Mouse (Mus musculus) heart, postnatal 0 days (tissue): Measurements from ENCODE around the gene Ston1. TPM values are rescaled to one million over a fixed set of nuclear protein-coding genes. Genes with fewer than 3 reads are reported as not detected.

Experiments
- ATAC-seq: fragments of 200-750 bp; cut with Nextera tagmentation; 2 replicates; pipeline ENCODE4 v1.8.0; 2017; ENCODE audit warnings: low read depth, moderate number of reproducible peaks, moderate library complexity; ENCODE audit not compliant: insufficient read depth
- DNase-seq: peaks from one replicate; pipeline ENCODE4 v3.0.0-alpha.2; 2016; ENCODE audit warnings: low spot score
- H3K27ac ChIP-seq: fragments of 300-500 bp; sonication (generic); 2 replicates; pipeline ENCODE4 v1.5.1; 2014; ENCODE audit warnings: low read depth, mild to moderate bottlenecking
- H3K27me3 ChIP-seq: fragments of 300-500 bp; sonication (generic); 2 replicates; pipeline ENCODE4 v1.6.1; 2014; ENCODE audit warnings: low read length, mixed read lengths; ENCODE audit not compliant: control insufficient read depth, insufficient read depth
- H3K36me3 ChIP-seq: fragments of 300-500 bp; sonication (generic); replicated peaks from 2 replicates; pipeline ENCODE4 v1.6.1; 2014; ENCODE audit warnings: low read length, mixed read lengths; ENCODE audit not compliant: control insufficient read depth, insufficient read depth
- H3K4me1 ChIP-seq: fragments of 300-500 bp; sonication (generic); 2 replicates; pipeline ENCODE4 v1.6.1; 2014; ENCODE audit warnings: antibody characterized with exemption; ENCODE audit not compliant: control insufficient read depth, insufficient read depth
- H3K4me2 ChIP-seq: fragments of 300-500 bp; sonication (generic); 2 replicates; pipeline ENCODE4 v1.6.1; 2014; ENCODE audit warnings: low read depth, mild to moderate bottlenecking, low read length, moderate library complexity
- H3K4me3 ChIP-seq: fragments of 300-500 bp; sonication (generic); 2 replicates; pipeline ENCODE4 v1.5.1; 2014; ENCODE audit warnings: low read depth, low read length
- H3K9ac ChIP-seq: fragments of 300-500 bp; sonication (generic); replicated peaks from 2 replicates; pipeline ENCODE4 v1.6.1; 2014; ENCODE audit warnings: low read depth, low read length, mixed read lengths
- H3K9me3 ChIP-seq: fragments of 300-500 bp; sonication (generic); replicated peaks from 2 replicates; pipeline ENCODE4 v1.6.1; 2016; ENCODE audit warnings: low read length; ENCODE audit not compliant: control insufficient read depth
- CTCF ChIP-seq: IDR thresholded peaks from 2 replicates; pipeline ENCODE4 v1.5.1; 2016; ENCODE audit warnings: antibody characterized with exemption, control low read depth, low read depth
- EP300 ChIP-seq: IDR thresholded peaks from 2 replicates; pipeline ENCODE4 v1.6.1; 2016; ENCODE audit warnings: antibody characterized with exemption, low read depth
- WGBS: fragments of 180-500 bp; shearing (Covaris S2); extraction: QIAGEN DNeasy Blood & Tissue Kit; methylation state at CpG from one replicate; pipeline ENCODE4 v1.1.7; 2014; 5-methylcytosine and 5-hydroxymethylcytosine counted together
- polyA plus RNA-seq: library from polyadenylated mRNA; unstranded; fragments of >200 nt; fragmentation: Nextera tagmentation; extraction: Ambion mirVana; gene quantifications from 2 replicates; pipeline ENCODE4 v1.2.1, GENCODE M21; 2015
- total RNA-seq: library from RNA; depleted of rRNA; stranded (reverse); fragments of >200 nt; gene quantifications from 2 replicates; pipeline ENCODE4 v1.2.3, GENCODE M21; 2014; ENCODE audit warnings: low replicate concordance

Ston1 gene
- total and polyA plus RNA-seq, 2 experiments from 2014 or later: 3.9 to 4.2 TPM

GRCm38 (mm10) chr17:88622711-88623110 lies 25.2 kb downstream of the Ston1 start:
- H3K4me3 ChIP-seq: no peak overlapping the region
- no peak for DNase-seq
- no peak overlapping the region for H3K9ac ChIP-seq
- no peak for TF ChIP-seq CTCF
- H3K36me3 ChIP-seq: no peaks in the 10 kb centered on the region
- no peaks in the 10 kb centered on the region for H3K27me3 ChIP-seq
- H3K9me3 ChIP-seq: no peaks in the 10 kb centered on the region
- no peak overlapping the region for H3K4me2 ChIP-seq
- H3K27ac ChIP-seq: no peak overlapping the region
- no peak for ATAC-seq
- H3K4me1 ChIP-seq: peaks cover 21% of the 10 kb centered on the region
- WGBS: 84% methylated on average over 1 of the region's 1 CpGs

DNA sequence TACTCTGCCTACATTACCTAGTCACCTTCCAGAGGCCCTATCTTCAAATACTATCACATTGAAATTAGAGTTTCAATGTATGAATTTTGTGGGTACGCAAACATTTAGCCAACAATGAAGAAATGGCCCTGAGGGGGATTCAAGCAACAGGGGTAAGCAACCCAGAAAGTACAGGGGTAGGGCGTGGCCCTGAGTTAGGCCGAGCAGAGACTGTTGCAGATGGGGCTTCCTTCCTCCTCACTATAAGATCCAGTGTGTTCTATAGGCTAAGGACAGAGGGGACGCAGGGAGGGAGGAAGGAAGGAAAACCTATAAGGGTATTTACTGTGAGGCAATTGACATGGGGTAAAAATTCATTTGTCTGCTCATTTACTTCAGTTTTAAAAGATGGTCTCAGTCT lies 26.9 kb downstream of the Ston1 start:
- ATAC-seq: no peak
- Histone ChIP-seq H3K27ac (no peak overlapping the region), H3K4me3 (no peak overlapping the region), H3K36me3 (no peaks in the 10 kb centered on the region), H3K4me2 (no peak overlapping the region), H3K9ac (no peak overlapping the region), H3K4me1 (peaks cover 31% of the 10 kb centered on the region), H3K27me3 (no peaks in the 10 kb centered on the region), H3K9me3 (no peaks in the 10 kb centered on the region)
- no peak for TF ChIP-seq EP300
- no peak for TF ChIP-seq CTCF
- DNase-seq: no peak
- 86% methylated on average over 4 of the region's 4 CpGs for WGBS

DNA sequence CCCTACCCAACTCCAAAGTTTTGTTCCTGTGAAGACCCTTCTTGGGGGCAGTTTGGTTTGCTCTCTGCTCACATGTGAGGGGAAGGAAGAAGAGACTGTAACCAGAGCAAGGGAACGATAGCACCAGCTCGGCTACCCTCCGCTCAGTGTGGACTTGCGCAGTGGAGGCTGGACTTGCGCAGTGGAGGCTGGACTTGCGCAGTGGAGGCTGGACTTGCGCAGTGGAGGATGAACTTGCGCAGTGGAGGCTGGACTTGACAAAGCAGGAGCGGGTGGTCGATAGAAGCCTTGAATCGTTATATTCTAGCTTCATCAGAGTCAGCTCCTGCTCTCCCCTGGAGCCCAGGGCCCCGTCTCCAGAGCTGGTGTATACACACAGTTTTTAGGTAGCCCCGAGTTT lies 27.9 kb downstream of the Ston1 start:
- Histone ChIP-seq H3K36me3 (no peaks in the 10 kb centered on the region), H3K4me3 (no peak overlapping the region), H3K4me1 (peaks cover 41% of the 10 kb centered on the region), H3K27ac (peak overlapping the region; percentile 88), H3K4me2 (no peak overlapping the region), H3K9me3 (no peaks in the 10 kb centered on the region), H3K27me3 (no peaks in the 10 kb centered on the region), H3K9ac (no peak overlapping the region)
- DNase-seq (no peak), ATAC-seq (no peak)
- WGBS: 77% methylated on average over 13 of the region's 13 CpGs
- TF ChIP-seq EP300: no peak
- TF ChIP-seq CTCF: no peak

DNA sequence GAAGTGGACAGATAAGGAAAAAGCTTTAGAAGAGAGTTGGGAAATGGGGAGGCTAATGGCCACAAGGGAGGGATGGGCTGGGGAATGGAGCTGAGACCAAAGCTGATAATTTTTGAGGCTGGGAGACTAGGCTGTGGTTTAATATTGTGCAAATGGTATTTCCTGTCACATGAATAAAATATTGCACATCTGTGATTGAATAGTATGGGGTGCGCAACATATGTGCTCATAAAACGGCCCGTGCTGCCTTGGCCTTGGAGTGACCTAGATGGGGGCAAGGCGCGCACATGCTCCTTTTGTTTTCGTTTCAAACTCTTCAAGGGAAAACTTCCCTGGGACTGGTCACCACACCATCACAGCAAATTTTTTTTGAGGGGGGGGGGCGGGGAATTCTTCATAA lies 28.4 kb downstream of the Ston1 start:
- Histone ChIP-seq H3K9ac (no peak overlapping the region), H3K27ac (peak overlapping the region; percentile 88), H3K27me3 (no peaks in the 10 kb centered on the region), H3K4me3 (0 out of 2 replicates have a peak overlapping the region, but pooled peaks have one; percentile 20), H3K36me3 (no peaks in the 10 kb centered on the region), H3K9me3 (no peaks in the 10 kb centered on the region), H3K4me2 (peak overlapping the region; percentile 50), H3K4me1 (peaks cover 47% of the 10 kb centered on the region)
- DNase-seq (peak; percentile 29), ATAC-seq (peak; percentile 9; the same call in 1 of the 2 replicates)
- WGBS: 46% methylated on average over 7 of the region's 7 CpGs
- TF ChIP-seq EP300 (no peak), CTCF (no peak)

DNA sequence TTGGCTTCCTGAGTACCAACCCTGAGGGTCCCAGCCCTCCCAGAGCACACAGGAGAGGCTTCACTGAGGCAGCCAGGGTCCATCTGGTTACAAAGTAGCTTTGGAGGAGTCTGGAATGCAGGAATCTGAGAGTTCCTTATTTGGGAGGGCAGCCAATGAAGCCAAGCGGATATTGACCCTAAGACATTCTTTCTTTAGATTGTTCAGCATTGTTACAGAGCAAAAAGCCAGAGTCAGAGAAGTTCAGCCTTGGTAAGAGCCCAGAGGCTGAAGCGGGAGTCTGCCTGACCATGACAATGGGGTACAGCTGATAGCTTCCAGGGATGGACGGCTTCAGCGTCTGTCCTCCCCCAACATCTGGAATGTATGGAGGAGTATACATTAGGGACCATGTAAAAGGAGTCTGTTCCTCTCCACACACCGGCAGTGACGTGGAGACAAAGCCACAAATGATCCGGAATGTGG lies 28.9 kb downstream of the Ston1 start:
- Histone ChIP-seq H3K36me3 (no peaks in the 10 kb centered on the region), H3K27me3 (no peaks in the 10 kb centered on the region), H3K4me3 (peak overlapping the region; percentile 20), H3K9me3 (no peaks in the 10 kb centered on the region), H3K9ac (no peak overlapping the region), H3K4me1 (peaks cover 50% of the 10 kb centered on the region), H3K27ac (peak overlapping the region; percentile 88), H3K4me2 (peak overlapping the region; percentile 50)
- DNase-seq: peak; percentile 81
- 29% methylated on average over 7 of the region's 7 CpGs for WGBS
- no peak for TF ChIP-seq CTCF
- TF ChIP-seq EP300: no peak
- peak; percentile 26; the same call in 1 of the 2 replicates for ATAC-seq

GRCm38 (mm10) chr17:88627150-88627549 lies 29.7 kb downstream of the Ston1 start:
- Histone ChIP-seq H3K27me3 (no peaks in the 10 kb centered on the region), H3K4me1 (peaks cover 51% of the 10 kb centered on the region)
- DNase-seq: peak; percentile 23

More at GRCm38 (mm10) chr17:88627150-88627549, 29.7 kb downstream of the Ston1 start:
- no peak for ATAC-seq
- no peaks in the 10 kb centered on the region for H3K9me3 ChIP-seq
- H3K36me3 ChIP-seq: no peaks in the 10 kb centered on the region
- TF ChIP-seq EP300 (no peak), CTCF (no peak)
- peak overlapping the region; percentile 50 for H3K4me2 ChIP-seq
- peak overlapping the region; percentile 20 for H3K4me3 ChIP-seq
- peak overlapping the region; percentile 88 for H3K27ac ChIP-seq
- WGBS: 50% methylated on average over 7 of the region's 7 CpGs
- H3K9ac ChIP-seq: no peak overlapping the region
